Mouse (Mus musculus): ENCODE measurements around the gene Wasf2. TPM values are rescaled to one million over a fixed set of nuclear protein-coding genes. Genes with fewer than 3 reads are reported as not detected.
A peak's percentile ranks its signal among the peaks of the same experiment; 100 is the strongest.

The Wasf2 gene
- total and polyA plus RNA-seq, 3 experiments: 34.6 to 83.8 (median 77.5) TPM

- peak overlapping the region; percentile 40; the same call in 1 of the 2 replicates for H3K9ac ChIP-seq (ENCODE audit: low read depth, low read length)
- peaks cover 2% of the 10 kb centered on the region; the same call in 1 of the 2 replicates for H3K36me3 ChIP-seq (ENCODE audit: control insufficient read depth, insufficient read depth, low read length)
- intact Hi-C loops (cut with DNase I): loop anchor here (1.0 to 2.0 kb wide), 2 partner anchors 15 to 61 kb away; no protein-coding TSS in a partner anchor
- no peaks in the 10 kb centered on the region for H3K79me2 ChIP-seq (replicated peaks; ENCODE audit: control insufficient read depth, insufficient read depth, low read length)
- TF ChIP-seq CTCF (IDR thresholded peaks at IDR 0.05) (0 out of 2 replicates have a peak, but pooled peaks have one; percentile 17), POLR2A (IDR thresholded peaks at IDR 0.05; ENCODE audit: insufficient read depth, low read depth, low read length) (peak; percentile 64), EP300 (IDR thresholded peaks at IDR 0.05; ENCODE audit: insufficient read depth, low read depth, low read length) (peak; percentile 76; the same call in 1 of the 2 replicates)
- WGBS: 6% methylated on average over 18 of the region's 18 CpGs
- peak overlapping the region; percentile 23 for H3K4me3 ChIP-seq
- H3K4me1 ChIP-seq (ENCODE audit: control insufficient read depth, insufficient read depth, low read length): peaks cover 24% of the 10 kb centered on the region
- no peaks in the 10 kb centered on the region for H3K27me3 ChIP-seq (ENCODE audit: control insufficient read depth, insufficient read depth, low read length)
- peak; percentile 89 to 90 for DNase-seq
- peak overlapping the region; percentile 92 for H3K27ac ChIP-seq
Measured at GRCm38 (mm10) chr4:133117556-133118411, 12.5 kb upstream of the Wasf2 start.

- 59% methylated on average over 6 of the region's 6 CpGs for WGBS
- H3K79me2 ChIP-seq (replicated peaks; ENCODE audit: control insufficient read depth, insufficient read depth, low read length): no peaks in the 10 kb centered on the region
- H3K36me3 ChIP-seq (ENCODE audit: control insufficient read depth, insufficient read depth, low read length): peaks cover 2% of the 10 kb centered on the region; the same call in 1 of the 2 replicates
- H3K27me3 ChIP-seq (ENCODE audit: control insufficient read depth, insufficient read depth, low read length): no peaks in the 10 kb centered on the region
- DNase-seq: no peak
- peaks cover 20% of the 10 kb centered on the region for H3K4me1 ChIP-seq (ENCODE audit: control insufficient read depth, insufficient read depth, low read length)
- H3K27ac ChIP-seq: peak overlapping the region; percentile 76
- H3K9ac ChIP-seq (ENCODE audit: low read depth, low read length): no peak overlapping the region
- intact Hi-C loops (cut with DNase I): no loop called here
- no peak overlapping the region for H3K4me3 ChIP-seq
- TF ChIP-seq CTCF (IDR thresholded peaks at IDR 0.05): no peak
- no peak for TF ChIP-seq EP300 (IDR thresholded peaks at IDR 0.05; ENCODE audit: insufficient read depth, low read depth, low read length)
Measured at GRCm38 (mm10) chr4:133118775-133119375, 11.4 kb upstream of the Wasf2 start.

GRCm38 (mm10) chr4:133119579-133119978, 10.7 kb upstream of the Wasf2 start:
- Histone ChIP-seq H3K4me1 (ENCODE audit: control insufficient read depth, insufficient read depth, low read length) (peaks cover 20% of the 10 kb centered on the region), H3K9ac (ENCODE audit: low read depth, low read length) (no peak overlapping the region), H3K36me3 (ENCODE audit: control insufficient read depth, insufficient read depth, low read length) (peaks cover 2% of the 10 kb centered on the region; the same call in 1 of the 2 replicates), H3K27me3 (ENCODE audit: control insufficient read depth, insufficient read depth, low read length) (no peaks in the 10 kb centered on the region), H3K79me2 (replicated peaks; ENCODE audit: control insufficient read depth, insufficient read depth, low read length) (no peaks in the 10 kb centered on the region), H3K4me3 (no peak overlapping the region), H3K27ac (peak overlapping the region; percentile 6; the same call in 1 of the 2 replicates)
- intact Hi-C loops (cut with DNase I): no loop called here
- no peak for DNase-seq
- TF ChIP-seq EP300 (IDR thresholded peaks at IDR 0.05; ENCODE audit: insufficient read depth, low read depth, low read length) (no peak), POLR2A (IDR thresholded peaks at IDR 0.05; ENCODE audit: insufficient read depth, low read depth, low read length) (no peak), CTCF (IDR thresholded peaks at IDR 0.05) (no peak)
- WGBS: 88% methylated on average over 6 of the region's 6 CpGs

- no peak overlapping the region; the same call in 1 of the 2 replicates for H3K9ac ChIP-seq (ENCODE audit: low read depth, low read length)
- H3K4me1 ChIP-seq (ENCODE audit: control insufficient read depth, insufficient read depth, low read length): peaks cover 20% of the 10 kb centered on the region
- peak overlapping the region; percentile 47 for H3K27ac ChIP-seq
- intact Hi-C loops (cut with DNase I): no loop called here
- peaks cover 2% of the 10 kb centered on the region; the same call in 1 of the 2 replicates for H3K36me3 ChIP-seq (ENCODE audit: control insufficient read depth, insufficient read depth, low read length)
- H3K27me3 ChIP-seq (ENCODE audit: control insufficient read depth, insufficient read depth, low read length): no peaks in the 10 kb centered on the region
- DNase-seq: no peak
- no peaks in the 10 kb centered on the region for H3K79me2 ChIP-seq (replicated peaks; ENCODE audit: control insufficient read depth, insufficient read depth, low read length)
- H3K4me3 ChIP-seq: no peak overlapping the region
- 29% methylated on average over 11 of the region's 11 CpGs for WGBS
- no peak for TF ChIP-seq EP300 (IDR thresholded peaks at IDR 0.05; ENCODE audit: insufficient read depth, low read depth, low read length)
- TF ChIP-seq POLR2A (IDR thresholded peaks at IDR 0.05; ENCODE audit: insufficient read depth, low read depth, low read length): no peak
- TF ChIP-seq CTCF (IDR thresholded peaks at IDR 0.05): no peak
Measured at GRCm38 (mm10) chr4:133120833-133121321, 9.4 kb upstream of the Wasf2 start.

- Histone ChIP-seq H3K4me1 (ENCODE audit: control insufficient read depth, insufficient read depth, low read length) (peaks cover 16% of the 10 kb centered on the region), H3K27me3 (ENCODE audit: control insufficient read depth, insufficient read depth, low read length) (no peaks in the 10 kb centered on the region), H3K9ac (ENCODE audit: low read depth, low read length) (no peak overlapping the region), H3K36me3 (ENCODE audit: control insufficient read depth, insufficient read depth, low read length) (peaks cover 2% of the 10 kb centered on the region; the same call in 1 of the 2 replicates), H3K79me2 (replicated peaks; ENCODE audit: control insufficient read depth, insufficient read depth, low read length) (no peaks in the 10 kb centered on the region), H3K4me3 (no peak overlapping the region), H3K27ac (peak overlapping the region; percentile 54)
- 31% methylated on average over 1 of the region's 1 CpGs for WGBS
- intact Hi-C loops (cut with DNase I): no loop called here
- no peak for DNase-seq
- TF ChIP-seq EP300 (IDR thresholded peaks at IDR 0.05; ENCODE audit: insufficient read depth, low read depth, low read length): no peak
- no peak for TF ChIP-seq CTCF (IDR thresholded peaks at IDR 0.05)
- TF ChIP-seq POLR2A (IDR thresholded peaks at IDR 0.05; ENCODE audit: insufficient read depth, low read depth, low read length): no peak
Measured at GRCm38 (mm10) chr4:133121416-133121815, 8.9 kb upstream of the Wasf2 start.

All from heart, adult 2 months (tissue).